Comparison of ENCODE assay signal across 8 mouse cellular contexts in the genomic region with DNA sequence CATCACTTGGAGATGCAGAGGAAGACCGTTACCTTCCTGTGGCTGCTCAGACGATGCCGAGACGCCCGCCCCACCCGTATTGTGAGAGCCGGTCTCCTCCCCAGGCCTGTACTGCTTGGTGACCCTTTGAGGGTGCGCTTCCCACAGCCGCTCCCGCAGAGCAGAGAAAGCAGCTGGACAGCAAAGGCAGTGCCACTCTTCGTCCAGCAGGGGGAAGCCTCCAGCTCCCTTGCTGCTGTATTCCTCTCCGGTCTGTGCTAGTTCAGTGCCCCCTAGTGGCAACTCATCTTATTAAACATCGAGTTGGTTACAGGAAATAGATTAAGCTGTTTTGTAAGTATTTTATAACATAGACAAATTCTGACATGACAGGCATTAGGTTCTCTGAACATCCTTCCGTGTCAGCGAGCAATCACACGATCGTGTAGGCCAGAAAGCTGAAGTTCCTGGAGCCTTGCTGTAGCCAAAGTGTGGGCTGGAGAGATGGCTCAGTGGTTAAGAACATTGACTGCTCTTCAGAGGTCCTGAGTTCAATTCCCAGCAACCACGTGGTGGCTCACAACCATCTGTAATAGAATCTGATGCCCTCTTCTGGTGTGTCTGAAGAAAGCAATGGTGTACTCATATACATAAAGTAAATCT.
DNase-seq lines count a peak whose midpoint lies in the region; ATAC-seq lines count a peak whose summit lies in the region.

No protein-coding gene starts in this region.

- no peaks in the 10 kb centered on the region for H3K36me3 ChIP-seq in hindbrain, embryonic 14.5 days (replicated peaks; ENCODE audit: control insufficient read depth, insufficient read depth)

- no peak overlapping the region for H3K27ac ChIP-seq in hindbrain, embryonic 14.5 days

- peak overlapping the region; percentile 12 for H3K4me3 ChIP-seq in hindbrain, embryonic 14.5 days (replicated peaks; ENCODE audit: low read length)

- H3K27me3 ChIP-seq in hindbrain, embryonic 14.5 days (ENCODE audit: control insufficient read depth, insufficient read depth, low read length), result no peaks in the 10 kb centered on the region

- peak overlapping the region; percentile 41 for H3K9ac ChIP-seq in hindbrain, embryonic 14.5 days

- H3K4me1 ChIP-seq in hindbrain, embryonic 14.5 days (replicated peaks; ENCODE audit: control insufficient read depth, insufficient read depth, low read length), result no peaks in the 10 kb centered on the region

- peak; percentile 93 for DNase-seq in R1 (ENCODE audit: low read depth, low spot score)
- DNase-seq in cerebellum, postnatal 14 days, result peak; percentile 92
- peak; percentile 59 to 81 for DNase-seq in frontal cortex, postnatal 25 days (ENCODE audit: low spot score in 2 of 2)
- peak; percentile 96 for DNase-seq in hindbrain, embryonic 14.5 days (ENCODE audit: low spot score)
- peak; percentile 76 to 82 for DNase-seq in layer of hippocampus, postnatal 25 days (ENCODE audit: extremely low spot score in 1 of 2, low spot score in 1 of 2)
- DNase-seq in lung, postnatal 14 days, result peak; percentile 93
- DNase-seq in retina, embryonic 14.5 days (ENCODE audit: low spot score), result peak; percentile 98
- DNase-seq in thymus, postnatal 36 days, result peak; percentile 72 to 77

- H3K4me2 ChIP-seq in hindbrain, embryonic 14.5 days (replicated peaks), result peak overlapping the region; percentile 51

- H3K9me3 ChIP-seq in hindbrain, embryonic 14.5 days (ENCODE audit: control insufficient read depth, low read length), result no peaks in the 10 kb centered on the region

- peak; percentile 88 for ATAC-seq in hindbrain, embryonic 14.5 days (ENCODE audit: low FRiP score)

- WGBS in hindbrain, embryonic 14.5 days, result 5% methylated on average over 18 of the region's 18 CpGs
